Mouse (Mus musculus): ENCODE measurements around the gene Krt76.

DNA sequence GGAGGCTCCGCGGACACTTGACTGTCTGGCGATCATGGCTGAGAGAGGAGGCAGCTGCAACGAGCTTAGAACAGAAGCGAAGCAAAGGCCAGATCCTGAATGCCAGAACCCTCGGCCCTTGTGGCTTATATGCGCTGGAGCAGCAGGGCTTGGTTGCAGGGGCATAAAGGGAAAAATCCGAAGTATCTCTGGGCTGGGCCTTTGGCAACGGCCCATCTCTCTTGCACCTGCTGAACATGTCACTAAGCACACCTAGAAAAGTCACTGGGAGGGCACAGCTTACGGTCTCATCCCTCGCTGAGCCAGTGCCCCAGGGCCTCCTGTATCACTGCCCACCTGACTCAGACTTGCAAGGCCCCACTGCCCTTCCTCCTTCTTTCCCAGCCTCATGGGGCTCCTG lies 31.9 kb upstream of the Krt76 start, which contains the start of gene Krt4:
- no peak for TF ChIP-seq NRF1 (IDR thresholded peaks at IDR 0.05; ENCODE audit: low read depth, low read length)
- no peak for TF ChIP-seq CTCF (conservative IDR thresholded peaks at IDR 0.05 in 1 of 2, IDR thresholded peaks at IDR 0.05 in 1 of 2; ENCODE audit: low read depth in 2 of 2, low read length in 2 of 2)
- no peak for TF ChIP-seq POLR2A (IDR thresholded peaks at IDR 0.05; ENCODE audit: low read depth, low read length)
- no peak for TF ChIP-seq RAD21 (IDR thresholded peaks at IDR 0.05; ENCODE audit: low read depth, low read length)
- no peak for TF ChIP-seq ETS1 (conservative IDR thresholded peaks at IDR 0.05; ENCODE audit: low read depth, low read length)
- no peak for TF ChIP-seq MYC (IDR thresholded peaks at IDR 0.05; ENCODE audit: low read depth, low read length)
- no peak for TF ChIP-seq TCF12 (IDR thresholded peaks at IDR 0.05; ENCODE audit: low read depth, low read length)
- TF ChIP-seq MAZ (IDR thresholded peaks at IDR 0.05; ENCODE audit: low read depth, low read length) = no peak
